Mouse (Mus musculus): ENCODE results near the gene Grid1.

- TF ChIP-seq POLR2AphosphoS2 (IDR thresholded peaks at IDR 0.05; ENCODE audit: insufficient read length, low read depth), result no peak
- TF ChIP-seq USF1 (IDR thresholded peaks at IDR 0.05; ENCODE audit: low read depth), result no peak
- no peak for TF ChIP-seq POLR2A (IDR thresholded peaks at IDR 0.05; ENCODE audit: insufficient read length, low read depth)
Observed at GRCm38 (mm10) chr14:34916315-34916714, 96.4 kb downstream of the Grid1 start.

Data from myocyte (in vitro differentiated cells).